Mouse (Mus musculus): Measurements from ENCODE around the gene Ttc23. TPM values are rescaled to one million over a fixed set of nuclear protein-coding genes. Genes with fewer than 3 reads are reported as not detected.
A peak's percentile ranks its signal among the peaks of the same experiment; 100 is the strongest.

Ttc23 gene
- polyA plus RNA-seq, 1 experiment from 2014 or later: 27.5 TPM

DNA sequence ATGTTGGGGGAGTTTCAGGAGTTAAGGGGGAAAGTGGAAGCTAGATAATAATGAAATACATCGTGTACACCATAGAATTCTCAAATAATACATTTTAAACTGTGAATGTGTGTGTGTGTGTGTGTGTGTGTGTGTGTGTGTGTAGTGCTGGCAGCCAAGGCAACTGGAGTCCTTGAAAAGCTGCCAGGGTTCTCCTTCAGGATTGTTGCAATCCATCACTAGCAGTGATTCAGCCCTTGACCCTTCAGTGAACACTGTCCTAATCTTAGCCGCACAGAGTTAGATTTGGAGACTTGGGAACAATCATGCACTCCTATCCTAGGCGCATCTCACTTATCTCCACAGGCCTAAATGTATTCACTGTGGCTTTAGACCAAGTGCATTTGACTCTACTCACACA, 120.9 kb downstream of the Ttc23 start:
- 76% methylated on average over 3 of the region's 3 CpGs for WGBS
- DNase-seq (ENCODE audit: low spot score) (no peak), ATAC-seq (replicated peaks; ENCODE audit: low FRiP score, low TSS enrichment, low read depth) (no peak)
- no peaks in the 10 kb centered on the region for H3K9me3 ChIP-seq (ENCODE audit: control insufficient read depth, low read length)
- H3K9ac ChIP-seq (ENCODE audit: low read length): no peak overlapping the region
- no peak overlapping the region for H3K4me3 ChIP-seq (ENCODE audit: low read depth, low read length)
- H3K27ac ChIP-seq (ENCODE audit: low read depth): no peak overlapping the region
- no peaks in the 10 kb centered on the region for H3K27me3 ChIP-seq (replicated peaks; ENCODE audit: control insufficient read depth, insufficient read depth, low read length)
- no peaks in the 10 kb centered on the region for H3K4me1 ChIP-seq (replicated peaks; ENCODE audit: control insufficient read depth, insufficient read depth, low read length)
- H3K36me3 ChIP-seq (ENCODE audit: control insufficient read depth, insufficient read depth, low read length): no peaks in the 10 kb centered on the region
- no peak overlapping the region for H3K4me2 ChIP-seq (ENCODE audit: low read length)

DNA sequence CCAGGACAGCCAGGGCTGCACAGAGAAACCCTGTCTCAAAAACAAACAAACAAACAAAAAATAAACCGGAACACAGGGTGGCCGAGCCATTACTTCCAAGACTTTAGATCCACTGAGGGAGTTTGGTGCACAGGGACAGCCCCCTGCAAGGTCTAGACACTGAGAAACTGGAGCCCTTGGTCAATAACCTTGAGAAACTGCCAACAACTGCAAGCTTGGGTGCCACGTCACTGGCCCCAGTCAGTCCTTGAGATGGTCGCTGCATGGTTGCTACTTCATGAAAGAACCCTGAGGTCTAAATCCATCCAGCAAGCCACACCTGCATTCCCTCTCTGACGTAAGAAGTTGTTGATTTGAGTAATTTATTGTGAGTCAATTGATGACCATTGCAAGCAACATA, 122.3 kb downstream of the Ttc23 start:
- no peak overlapping the region for H3K4me3 ChIP-seq (ENCODE audit: low read depth, low read length)
- no peaks in the 10 kb centered on the region for H3K9me3 ChIP-seq (ENCODE audit: control insufficient read depth, low read length)
- no peak overlapping the region for H3K4me2 ChIP-seq (ENCODE audit: low read length)
- WGBS: 89% methylated on average over 5 of the region's 5 CpGs
- H3K27me3 ChIP-seq (replicated peaks; ENCODE audit: control insufficient read depth, insufficient read depth, low read length): no peaks in the 10 kb centered on the region
- DNase-seq (ENCODE audit: low spot score) (no peak), ATAC-seq (replicated peaks; ENCODE audit: low FRiP score, low TSS enrichment, low read depth) (no peak)
- no peaks in the 10 kb centered on the region for H3K4me1 ChIP-seq (replicated peaks; ENCODE audit: control insufficient read depth, insufficient read depth, low read length)
- no peak overlapping the region for H3K27ac ChIP-seq (ENCODE audit: low read depth)
- no peak overlapping the region for H3K9ac ChIP-seq (ENCODE audit: low read length)
- H3K36me3 ChIP-seq (ENCODE audit: control insufficient read depth, insufficient read depth, low read length): no peaks in the 10 kb centered on the region

- H3K4me2 ChIP-seq (ENCODE audit: low read length): no peak overlapping the region
- H3K27me3 ChIP-seq (replicated peaks; ENCODE audit: control insufficient read depth, insufficient read depth, low read length): no peaks in the 10 kb centered on the region
- no peaks in the 10 kb centered on the region for H3K36me3 ChIP-seq (ENCODE audit: control insufficient read depth, insufficient read depth, low read length)
- no peak overlapping the region for H3K27ac ChIP-seq (ENCODE audit: low read depth)
- 90% methylated on average over 9 of the region's 9 CpGs for WGBS
- DNase-seq (ENCODE audit: low spot score) (no peak), ATAC-seq (replicated peaks; ENCODE audit: low FRiP score, low TSS enrichment, low read depth) (no peak)
- H3K4me1 ChIP-seq (replicated peaks; ENCODE audit: control insufficient read depth, insufficient read depth, low read length): no peaks in the 10 kb centered on the region
- no peak overlapping the region for H3K4me3 ChIP-seq (ENCODE audit: low read depth, low read length)
- no peaks in the 10 kb centered on the region for H3K9me3 ChIP-seq (ENCODE audit: control insufficient read depth, low read length)
- H3K9ac ChIP-seq (ENCODE audit: low read length): no peak overlapping the region
These were observed 125.0 kb downstream of the Ttc23 start for GRCm38 (mm10) chr7:67772231-67772630.

- Histone ChIP-seq H3K4me2 (ENCODE audit: low read length) (no peak overlapping the region), H3K36me3 (ENCODE audit: control insufficient read depth, insufficient read depth, low read length) (no peaks in the 10 kb centered on the region), H3K9ac (ENCODE audit: low read length) (no peak overlapping the region), H3K9me3 (ENCODE audit: control insufficient read depth, low read length) (no peaks in the 10 kb centered on the region), H3K27me3 (replicated peaks; ENCODE audit: control insufficient read depth, insufficient read depth, low read length) (no peaks in the 10 kb centered on the region), H3K4me3 (ENCODE audit: low read depth, low read length) (no peak overlapping the region), H3K27ac (ENCODE audit: low read depth) (no peak overlapping the region), H3K4me1 (replicated peaks; ENCODE audit: control insufficient read depth, insufficient read depth, low read length) (no peaks in the 10 kb centered on the region)
- WGBS: 59% methylated on average over 3 of the region's 3 CpGs
- ATAC-seq (replicated peaks; ENCODE audit: low FRiP score, low TSS enrichment, low read depth) (no peak), DNase-seq (ENCODE audit: low spot score) (no peak)
These were observed 128.4 kb downstream of the Ttc23 start for GRCm38 (mm10) chr7:67775623-67776022.

GRCm38 (mm10) chr7:67776636-67777305, 129.6 kb downstream of the Ttc23 start:
- no peak overlapping the region for H3K4me3 ChIP-seq (ENCODE audit: low read depth, low read length)
- no peaks in the 10 kb centered on the region for H3K27me3 ChIP-seq (replicated peaks; ENCODE audit: control insufficient read depth, insufficient read depth, low read length)
- no peaks in the 10 kb centered on the region for H3K4me1 ChIP-seq (replicated peaks; ENCODE audit: control insufficient read depth, insufficient read depth, low read length)
- DNase-seq (ENCODE audit: low spot score) (no peak), ATAC-seq (replicated peaks; ENCODE audit: low FRiP score, low TSS enrichment, low read depth) (no peak)
- WGBS: 61% methylated on average over 12 of the region's 12 CpGs
- no peak overlapping the region for H3K9ac ChIP-seq (ENCODE audit: low read length)
- no peak overlapping the region for H3K4me2 ChIP-seq (ENCODE audit: low read length)
- H3K9me3 ChIP-seq (ENCODE audit: control insufficient read depth, low read length): no peaks in the 10 kb centered on the region
- no peak overlapping the region for H3K27ac ChIP-seq (ENCODE audit: low read depth)
- H3K36me3 ChIP-seq (ENCODE audit: control insufficient read depth, insufficient read depth, low read length): no peaks in the 10 kb centered on the region

DNA sequence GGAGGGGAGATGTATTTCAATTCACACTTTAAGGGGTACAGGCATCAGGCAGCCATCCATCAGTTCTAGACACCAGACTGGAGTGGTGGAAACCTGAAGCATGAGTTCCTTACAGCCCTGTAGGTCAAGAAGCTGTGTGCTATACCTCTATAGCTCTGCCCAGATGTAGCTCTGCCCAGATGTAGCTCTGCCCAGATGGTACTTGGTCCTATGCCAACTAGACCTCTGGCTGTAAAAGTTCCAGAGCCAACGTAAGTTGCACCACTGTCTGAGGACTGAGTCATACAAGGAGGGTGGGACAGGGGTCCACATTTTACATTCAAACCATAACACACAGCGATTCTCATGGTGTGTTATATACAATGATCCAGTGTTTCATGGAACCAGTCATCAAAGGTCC, 140.7 kb downstream of the Ttc23 start:
- Histone ChIP-seq H3K4me2 (ENCODE audit: low read length) (no peak overlapping the region), H3K27me3 (replicated peaks; ENCODE audit: control insufficient read depth, insufficient read depth, low read length) (no peaks in the 10 kb centered on the region), H3K27ac (ENCODE audit: low read depth) (no peak overlapping the region), H3K4me3 (ENCODE audit: low read depth, low read length) (no peak overlapping the region), H3K9ac (ENCODE audit: low read length) (no peak overlapping the region), H3K36me3 (ENCODE audit: control insufficient read depth, insufficient read depth, low read length) (no peaks in the 10 kb centered on the region), H3K4me1 (replicated peaks; ENCODE audit: control insufficient read depth, insufficient read depth, low read length) (no peaks in the 10 kb centered on the region), H3K9me3 (ENCODE audit: control insufficient read depth, low read length) (no peaks in the 10 kb centered on the region)
- ATAC-seq (replicated peaks; ENCODE audit: low FRiP score, low TSS enrichment, low read depth) (no peak), DNase-seq (ENCODE audit: low spot score) (no peak)
- 56% methylated on average over 2 of the region's 2 CpGs for WGBS

DNA sequence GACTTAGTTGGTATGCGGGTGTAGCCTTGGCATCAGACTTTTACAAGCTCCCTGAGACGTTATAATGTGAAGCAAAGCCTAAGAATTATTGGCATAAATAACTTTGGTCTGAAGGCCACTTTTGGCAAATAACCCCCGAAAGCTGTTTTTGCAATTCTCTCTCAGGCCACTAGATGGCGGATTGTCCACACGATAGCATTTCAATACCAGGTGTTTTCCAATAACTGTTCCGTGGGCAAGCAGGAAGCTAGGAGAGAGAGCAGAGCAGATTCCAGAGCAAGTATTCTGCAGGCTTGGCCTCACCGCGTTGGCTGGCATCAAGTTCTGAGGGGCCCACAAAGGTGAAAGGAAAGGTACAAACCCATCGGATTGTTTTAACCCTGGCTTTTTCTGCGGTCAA, 141.5 kb downstream of the Ttc23 start:
- Histone ChIP-seq H3K4me2 (ENCODE audit: low read length) (no peak overlapping the region), H3K4me3 (ENCODE audit: low read depth, low read length) (no peak overlapping the region), H3K27me3 (replicated peaks; ENCODE audit: control insufficient read depth, insufficient read depth, low read length) (no peaks in the 10 kb centered on the region), H3K27ac (ENCODE audit: low read depth) (no peak overlapping the region), H3K9me3 (ENCODE audit: control insufficient read depth, low read length) (no peaks in the 10 kb centered on the region), H3K9ac (ENCODE audit: low read length) (no peak overlapping the region), H3K36me3 (ENCODE audit: control insufficient read depth, insufficient read depth, low read length) (no peaks in the 10 kb centered on the region), H3K4me1 (replicated peaks; ENCODE audit: control insufficient read depth, insufficient read depth, low read length) (no peaks in the 10 kb centered on the region)
- DNase-seq (ENCODE audit: low spot score) (peak; percentile 89), ATAC-seq (replicated peaks; ENCODE audit: low FRiP score, low TSS enrichment, low read depth) (no peak)
- 11% methylated on average over 10 of the region's 10 CpGs for WGBS

- ATAC-seq (replicated peaks; ENCODE audit: low FRiP score, low TSS enrichment, low read depth) (no peak), DNase-seq (ENCODE audit: low spot score) (no peak)
These were observed 144.0 kb downstream of the Ttc23 start for GRCm38 (mm10) chr7:67791256-67791655.

GRCm38 (mm10) chr7:67793449-67793848, 146.2 kb downstream of the Ttc23 start:
- H3K4me3 ChIP-seq (ENCODE audit: low read depth, low read length): no peak overlapping the region
- DNase-seq (ENCODE audit: low spot score): no peak
- ATAC-seq (replicated peaks; ENCODE audit: low FRiP score, low TSS enrichment, low read depth): no peak

More at GRCm38 (mm10) chr7:67791256-67791655, 144.0 kb downstream of the Ttc23 start:
- no peaks in the 10 kb centered on the region for H3K4me1 ChIP-seq (replicated peaks; ENCODE audit: control insufficient read depth, insufficient read depth, low read length)
- no peak overlapping the region for H3K4me2 ChIP-seq (ENCODE audit: low read length)
- no peaks in the 10 kb centered on the region for H3K36me3 ChIP-seq (ENCODE audit: control insufficient read depth, insufficient read depth, low read length)
- no peaks in the 10 kb centered on the region for H3K27me3 ChIP-seq (replicated peaks; ENCODE audit: control insufficient read depth, insufficient read depth, low read length)
- H3K4me3 ChIP-seq (ENCODE audit: low read depth, low read length): no peak overlapping the region
- WGBS: 67% methylated on average over 7 of the region's 7 CpGs
- H3K9ac ChIP-seq (ENCODE audit: low read length): no peak overlapping the region
- H3K27ac ChIP-seq (ENCODE audit: low read depth): no peak overlapping the region
- no peaks in the 10 kb centered on the region for H3K9me3 ChIP-seq (ENCODE audit: control insufficient read depth, low read length)

More at GRCm38 (mm10) chr7:67793449-67793848, 146.2 kb downstream of the Ttc23 start:
- Histone ChIP-seq H3K4me1 (replicated peaks; ENCODE audit: control insufficient read depth, insufficient read depth, low read length) (no peaks in the 10 kb centered on the region), H3K9ac (ENCODE audit: low read length) (no peak overlapping the region), H3K4me2 (ENCODE audit: low read length) (no peak overlapping the region), H3K27me3 (replicated peaks; ENCODE audit: control insufficient read depth, insufficient read depth, low read length) (no peaks in the 10 kb centered on the region), H3K27ac (ENCODE audit: low read depth) (no peak overlapping the region), H3K36me3 (ENCODE audit: control insufficient read depth, insufficient read depth, low read length) (no peaks in the 10 kb centered on the region), H3K9me3 (ENCODE audit: control insufficient read depth, low read length) (no peaks in the 10 kb centered on the region)
- WGBS: 58% methylated on average over 7 of the region's 7 CpGs

All from intestine, embryonic 14.5 days (tissue).